Mouse (Mus musculus) adipocyte (in vitro differentiated cells): ENCODE results near the gene Abi3.

ENCODE experiments used
- DNase-seq: peaks from one replicate; pipeline ENCODE4 v3.0.0-alpha.2; 2016; ENCODE audit warnings: low spot score

The Abi3 gene

GRCm38 (mm10) chr11:95785675-95786074 is 56.6 kb downstream of the Abi3 start:
- DNase-seq, result no peak

- no peak for DNase-seq
These were observed 58.3 kb downstream of the Abi3 start for GRCm38 (mm10) chr11:95783958-95784357.

- no peak for DNase-seq
These were observed 58.8 kb downstream of the Abi3 start for GRCm38 (mm10) chr11:95783457-95783856.

- no peak for DNase-seq
These were observed 60.7 kb downstream of the Abi3 start for GRCm38 (mm10) chr11:95781557-95781956.

- DNase-seq, result no peak
These were observed 61.8 kb downstream of the Abi3 start for GRCm38 (mm10) chr11:95780480-95780879.
